Mouse (Mus musculus): ENCODE measurements around the gene Nek6. TPM values are rescaled to one million over a fixed set of nuclear protein-coding genes. Genes with fewer than 3 reads are reported as not detected.

Gene Nek6
- polyA plus RNA-seq, 1 experiment from 2014 or later, result 72.9 TPM

DNA sequence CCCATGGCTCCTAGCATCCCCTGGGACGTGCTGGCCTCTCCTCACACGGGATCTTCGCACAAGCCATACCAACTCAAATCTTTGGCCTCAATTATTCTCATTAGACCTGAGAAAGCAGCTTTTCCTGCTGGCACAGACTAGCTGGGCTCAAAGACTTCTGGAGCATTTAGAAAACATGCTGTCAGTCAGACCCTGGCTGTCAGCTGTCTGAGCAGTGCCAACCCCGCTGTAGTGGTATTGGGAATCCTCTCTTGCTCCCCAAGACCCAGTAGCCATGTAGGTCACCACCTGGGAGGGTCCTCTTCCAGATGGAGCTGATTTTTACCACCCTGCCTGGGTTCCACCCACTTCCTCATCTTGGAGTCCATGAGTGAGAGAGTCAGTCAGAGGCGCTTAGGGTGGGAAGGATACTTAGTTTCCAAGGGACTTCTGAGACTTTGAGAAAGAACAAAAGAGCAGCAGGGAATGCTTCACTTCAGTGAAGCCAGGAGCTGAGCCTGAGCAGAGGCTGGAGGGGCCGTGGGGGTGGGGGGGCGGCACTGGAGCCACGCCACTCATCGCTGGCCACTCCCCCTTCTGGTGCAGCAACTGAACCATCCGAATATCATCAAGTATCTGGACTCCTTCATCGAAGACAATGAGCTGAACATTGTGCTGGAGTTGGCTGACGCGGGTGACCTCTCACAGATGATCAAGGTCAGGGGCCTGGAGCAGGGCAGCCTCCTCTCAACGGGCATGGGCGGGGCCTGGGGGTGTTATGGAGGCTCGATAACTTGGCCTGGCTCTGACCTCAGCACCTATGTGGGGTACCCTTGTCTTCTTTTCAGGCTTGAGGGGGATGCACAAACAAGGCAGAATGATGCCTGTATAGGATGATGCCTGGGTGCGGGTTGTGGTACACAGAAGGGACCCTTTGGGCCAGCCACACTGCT lies 49.1 kb downstream of the Nek6 start:
- Histone ChIP-seq H3K4me2 (replicated peaks) (no peak overlapping the region), H3K9ac (replicated peaks) (no peak overlapping the region), H3K4me1 (replicated peaks) (peaks cover 14% of the 10 kb centered on the region), H3K36me3 (peaks cover 15% of the 10 kb centered on the region; the same call in 1 of the 2 replicates), H3K27ac (no peak overlapping the region), H3K27me3 (no peaks in the 10 kb centered on the region), H3K4me3 (replicated peaks) (no peak overlapping the region), H3K9me3 (no peaks in the 10 kb centered on the region)
- 0 out of 2 replicates have a peak, but pooled peaks have one; percentile 40 for ATAC-seq
- WGBS, result 34% methylated on average over 17 of the region's 17 CpGs

DNA sequence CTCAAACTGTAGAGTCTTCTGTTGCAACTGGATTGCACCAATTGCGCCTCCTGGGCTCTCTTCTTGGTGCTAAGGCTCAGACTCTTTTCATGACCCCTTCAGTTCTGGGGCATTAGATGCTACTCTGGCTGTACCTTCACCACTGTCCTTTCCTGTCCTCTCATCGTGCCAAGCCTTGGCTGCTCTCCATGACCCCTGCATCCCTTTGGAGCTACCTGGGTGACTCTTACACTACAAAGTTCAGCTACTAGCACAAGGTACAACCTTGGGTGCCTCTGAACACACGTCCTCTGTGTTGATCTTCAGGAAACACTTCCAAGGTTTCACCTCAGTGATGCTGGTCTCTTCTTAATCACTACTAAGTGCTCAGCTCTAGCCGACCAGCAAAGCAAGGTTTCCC lies 51.2 kb downstream of the Nek6 start:
- 97% methylated on average over 4 of the region's 4 CpGs for WGBS

DNA sequence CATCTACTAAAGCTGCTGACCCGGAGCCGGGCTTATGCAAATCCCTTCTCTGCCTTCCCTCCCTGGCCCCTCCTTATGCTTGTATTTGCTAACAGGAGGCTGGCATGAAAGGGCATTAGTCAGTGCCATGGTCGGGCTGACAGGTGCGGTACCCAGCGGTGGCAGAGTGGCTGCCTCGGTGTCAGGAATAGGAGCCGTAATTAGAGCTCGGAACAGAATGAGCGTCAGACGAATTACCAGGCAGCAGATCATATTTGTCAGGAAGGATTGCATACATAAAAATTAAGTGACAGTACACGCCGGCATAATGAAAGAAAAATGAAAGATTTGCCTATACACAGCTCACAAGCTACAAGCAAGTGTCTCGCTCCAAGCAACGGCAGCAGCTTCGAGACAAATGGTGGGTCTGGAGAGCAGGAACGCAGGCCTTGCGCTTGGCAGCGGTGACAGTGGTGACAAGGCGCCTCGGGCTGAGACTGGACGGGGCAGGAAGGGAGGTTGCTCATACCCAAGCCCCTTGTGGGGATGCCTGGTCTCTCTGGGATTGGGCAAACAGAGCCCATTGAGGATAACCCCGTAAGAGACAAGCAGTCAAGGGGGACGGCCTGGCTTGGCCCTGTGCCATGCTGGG lies 60.6 kb downstream of the Nek6 start:
- Histone ChIP-seq H3K27me3 (no peaks in the 10 kb centered on the region), H3K9ac (replicated peaks) (no peak overlapping the region), H3K4me1 (replicated peaks) (peaks cover 21% of the 10 kb centered on the region), H3K9me3 (no peaks in the 10 kb centered on the region), H3K36me3 (peaks cover 29% of the 10 kb centered on the region), H3K27ac (peak overlapping the region; percentile 56), H3K4me3 (replicated peaks) (no peak overlapping the region), H3K4me2 (replicated peaks) (no peak overlapping the region)
- WGBS, result 76% methylated on average over 23 of the region's 23 CpGs
- ATAC-seq, result peak; percentile 48

More for the DNA sequence above, 51.2 kb downstream of the Nek6 start:
- Histone ChIP-seq H3K9ac (replicated peaks) (no peak overlapping the region), H3K4me1 (replicated peaks) (peaks cover 18% of the 10 kb centered on the region), H3K9me3 (no peaks in the 10 kb centered on the region), H3K4me3 (replicated peaks) (no peak overlapping the region), H3K27me3 (no peaks in the 10 kb centered on the region), H3K4me2 (replicated peaks) (no peak overlapping the region), H3K27ac (no peak overlapping the region), H3K36me3 (peaks cover 15% of the 10 kb centered on the region; the same call in 1 of the 2 replicates)
- no peak for ATAC-seq

DNA sequence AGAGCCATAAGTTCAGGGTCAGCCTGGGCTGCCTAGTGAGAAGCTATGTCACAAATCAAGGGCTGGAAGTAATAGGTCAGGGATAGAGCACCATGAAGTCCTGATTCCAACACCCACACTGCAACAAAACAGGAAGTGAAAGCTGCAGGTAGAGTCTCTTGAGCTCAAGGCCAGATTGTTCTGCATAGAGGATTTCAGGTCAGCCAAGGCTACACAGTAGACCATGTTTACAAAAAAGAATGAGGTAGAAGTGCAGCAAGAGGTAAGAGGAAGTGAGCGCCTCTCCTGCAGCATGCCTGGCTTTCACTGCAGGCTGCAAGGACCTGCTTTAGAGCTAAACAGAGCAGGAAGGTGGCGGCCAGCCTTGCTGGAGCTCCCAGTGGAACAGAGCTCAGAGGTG lies 63.3 kb downstream of the Nek6 start:
- peaks cover 18% of the 10 kb centered on the region for H3K36me3 ChIP-seq
- H3K4me3 ChIP-seq (replicated peaks), result no peak overlapping the region
- WGBS, result 93% methylated on average over 2 of the region's 2 CpGs
- no peak overlapping the region for H3K4me2 ChIP-seq (replicated peaks)
- no peaks in the 10 kb centered on the region for H3K27me3 ChIP-seq
- H3K4me1 ChIP-seq (replicated peaks), result peaks cover 33% of the 10 kb centered on the region
- H3K9ac ChIP-seq (replicated peaks), result no peak overlapping the region
- no peak overlapping the region for H3K27ac ChIP-seq
- ATAC-seq, result no peak
- no peaks in the 10 kb centered on the region for H3K9me3 ChIP-seq

DNA sequence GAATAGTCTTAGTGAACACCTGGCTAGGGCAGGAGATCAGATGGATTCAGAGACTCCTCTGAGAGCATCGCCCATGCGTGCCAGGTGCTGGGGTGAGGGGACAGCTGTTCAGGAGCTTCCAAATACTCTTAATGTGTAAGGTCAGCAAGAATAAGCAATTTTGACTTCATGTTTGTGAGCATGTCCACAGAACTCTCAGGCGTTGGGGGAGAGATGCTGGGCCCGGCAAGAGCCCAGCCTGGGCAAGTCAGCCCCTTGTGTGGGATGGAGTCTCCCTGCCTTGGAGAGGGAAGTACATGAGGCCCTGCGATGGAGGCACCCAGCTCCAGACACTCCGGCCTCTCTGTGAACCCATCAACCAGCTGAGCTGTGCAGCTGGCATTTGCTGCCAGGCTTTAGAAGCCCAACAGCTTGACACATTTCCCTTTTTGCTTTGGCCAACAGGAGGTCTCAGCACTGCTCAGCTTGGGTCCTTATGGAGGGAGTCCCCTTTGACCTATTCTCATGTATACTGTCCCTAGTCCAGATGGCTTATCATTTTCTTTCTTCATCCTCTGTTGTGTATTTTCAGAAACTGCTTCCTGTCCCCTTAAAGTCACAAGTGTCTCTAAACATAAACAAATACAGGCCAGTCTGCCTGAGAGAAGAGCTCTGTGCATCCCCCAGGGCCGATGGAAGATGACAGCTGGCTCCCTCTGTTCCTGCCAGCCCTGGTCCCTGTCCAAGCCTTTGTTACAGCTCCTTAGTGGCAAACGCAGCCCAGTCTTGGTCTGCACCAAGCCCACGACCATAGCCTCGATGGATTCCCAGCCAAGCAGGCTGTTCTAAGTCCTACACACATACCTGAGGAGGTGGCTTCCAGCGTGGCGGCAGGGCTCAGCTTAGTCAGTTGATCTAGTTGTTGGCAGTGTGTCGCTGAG lies 67.4 kb downstream of the Nek6 start:
- peaks cover 38% of the 10 kb centered on the region for H3K4me1 ChIP-seq (replicated peaks)
- 60% methylated on average over 13 of the region's 13 CpGs for WGBS
- H3K9ac ChIP-seq (replicated peaks), result no peak overlapping the region; the same call in 1 of the 2 replicates

DNA sequence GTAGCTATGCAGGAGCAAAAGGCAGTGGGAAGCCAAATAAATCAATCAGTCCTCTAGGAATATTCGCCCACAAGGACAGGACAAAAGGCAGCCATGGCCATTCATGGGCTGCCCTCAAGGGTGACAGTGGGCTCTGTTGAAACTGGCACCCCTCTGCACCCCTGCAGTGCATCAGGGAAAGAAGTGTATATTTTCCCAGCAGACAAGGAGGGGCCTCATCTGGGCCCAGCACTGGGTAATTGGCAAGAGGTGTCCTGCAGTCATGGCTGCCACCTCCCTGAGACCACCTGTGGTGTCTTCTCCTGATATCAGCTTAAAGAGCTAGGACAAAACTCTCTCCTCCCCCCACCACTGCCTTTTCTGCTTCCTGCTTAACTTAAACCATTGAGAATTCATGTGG lies 68.1 kb downstream of the Nek6 start:
- WGBS, result 57% methylated on average over 1 of the region's 1 CpGs
- H3K4me1 ChIP-seq (replicated peaks), result peaks cover 45% of the 10 kb centered on the region
- no peaks in the 10 kb centered on the region for H3K27me3 ChIP-seq
- H3K9ac ChIP-seq (replicated peaks), result no peak overlapping the region; the same call in 1 of the 2 replicates
- H3K4me2 ChIP-seq (replicated peaks), result no peak overlapping the region
- H3K27ac ChIP-seq, result peak overlapping the region; percentile 56
- ATAC-seq, result no peak; the same call in 1 of the 2 replicates
- no peak overlapping the region for H3K4me3 ChIP-seq (replicated peaks)
- H3K36me3 ChIP-seq, result peaks cover 6% of the 10 kb centered on the region; the same call in 1 of the 2 replicates
- no peaks in the 10 kb centered on the region for H3K9me3 ChIP-seq

More for the DNA sequence above, 67.4 kb downstream of the Nek6 start:
- Histone ChIP-seq H3K9me3 (no peaks in the 10 kb centered on the region), H3K4me3 (replicated peaks) (no peak overlapping the region), H3K36me3 (peaks cover 6% of the 10 kb centered on the region; the same call in 1 of the 2 replicates), H3K27me3 (no peaks in the 10 kb centered on the region), H3K27ac (peak overlapping the region; percentile 56), H3K4me2 (replicated peaks) (no peak overlapping the region)
- peak; percentile 61 for ATAC-seq

GRCm38 (mm10) chr2:38583982-38584381 lies 72.5 kb downstream of the Nek6 start:
- H3K27ac ChIP-seq, result peak overlapping the region; percentile 91
- H3K27me3 ChIP-seq, result no peaks in the 10 kb centered on the region
- 70% methylated on average over 2 of the region's 2 CpGs for WGBS
- H3K36me3 ChIP-seq, result peaks cover 21% of the 10 kb centered on the region
- H3K4me3 ChIP-seq (replicated peaks), result no peak overlapping the region
- ATAC-seq, result no peak
- no peak overlapping the region for H3K4me2 ChIP-seq (replicated peaks)
- peaks cover 66% of the 10 kb centered on the region for H3K4me1 ChIP-seq (replicated peaks)
- H3K9ac ChIP-seq (replicated peaks), result no peak overlapping the region
- no peaks in the 10 kb centered on the region for H3K9me3 ChIP-seq

- H3K4me1 ChIP-seq (replicated peaks), result peaks cover 59% of the 10 kb centered on the region
- peak; percentile 85 for ATAC-seq
- peak overlapping the region; percentile 27 for H3K4me2 ChIP-seq (replicated peaks)
- H3K27ac ChIP-seq, result peak overlapping the region; percentile 91
- H3K9me3 ChIP-seq, result no peaks in the 10 kb centered on the region
- H3K9ac ChIP-seq (replicated peaks), result no peak overlapping the region
- no peak overlapping the region for H3K4me3 ChIP-seq (replicated peaks)
- H3K36me3 ChIP-seq, result peaks cover 29% of the 10 kb centered on the region
- 7% methylated on average over 13 of the region's 13 CpGs for WGBS
- H3K27me3 ChIP-seq, result no peaks in the 10 kb centered on the region
Measured at GRCm38 (mm10) chr2:38584514-38585378, 73.3 kb downstream of the Nek6 start.

DNA sequence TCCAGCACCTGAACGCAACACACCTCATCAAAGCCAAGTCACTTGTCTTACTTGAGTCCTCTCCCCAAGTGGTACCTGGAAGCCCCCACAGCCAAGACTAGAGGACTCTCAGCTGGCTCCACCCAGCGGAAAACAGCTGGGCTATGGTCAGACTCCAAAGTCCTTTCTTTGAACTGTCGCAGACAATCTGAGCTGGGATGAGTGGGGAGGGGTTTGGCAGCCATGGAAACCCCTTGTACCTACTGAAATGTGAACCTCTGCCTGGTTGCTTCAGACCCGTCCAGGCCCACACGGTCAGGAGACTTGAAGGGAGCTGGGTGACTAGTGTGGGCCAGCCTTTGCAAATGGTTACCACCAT lies 73.9 kb downstream of the Nek6 start:
- peaks cover 35% of the 10 kb centered on the region for H3K36me3 ChIP-seq
- peak overlapping the region; percentile 91 for H3K27ac ChIP-seq
- H3K4me1 ChIP-seq (replicated peaks), result peaks cover 53% of the 10 kb centered on the region
- ATAC-seq, result peak; percentile 58
- no peaks in the 10 kb centered on the region for H3K9me3 ChIP-seq
- 0 out of 2 replicates have a peak overlapping the region, but pooled peaks have one; percentile 2 for H3K4me2 ChIP-seq (replicated peaks)
- H3K9ac ChIP-seq (replicated peaks), result no peak overlapping the region
- WGBS, result 7% methylated on average over 5 of the region's 5 CpGs
- no peaks in the 10 kb centered on the region for H3K27me3 ChIP-seq
- no peak overlapping the region for H3K4me3 ChIP-seq (replicated peaks)

DNA sequence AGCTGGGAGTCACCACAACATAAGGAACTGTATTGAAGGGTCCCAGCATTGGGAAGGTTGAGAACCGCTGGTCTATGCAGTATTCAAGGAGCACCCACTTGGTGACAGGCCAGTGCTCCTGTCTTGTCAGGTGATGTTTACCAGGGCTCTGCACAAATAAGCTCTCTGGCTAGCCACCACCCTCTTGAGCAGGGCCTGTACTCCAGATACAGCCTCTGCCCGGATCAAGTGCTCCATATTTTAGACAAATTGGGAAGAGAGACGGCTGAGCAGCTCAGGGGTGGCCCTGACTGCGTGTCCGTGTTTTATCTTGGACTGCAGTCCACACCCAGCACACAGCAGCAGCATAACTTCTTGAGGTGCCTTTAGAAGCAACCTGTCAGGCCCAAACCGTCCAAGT lies 75.3 kb downstream of the Nek6 start:
- 76% methylated on average over 6 of the region's 6 CpGs for WGBS
- H3K4me1 ChIP-seq (replicated peaks), result peaks cover 55% of the 10 kb centered on the region
- H3K27me3 ChIP-seq, result no peaks in the 10 kb centered on the region
- H3K9ac ChIP-seq (replicated peaks), result no peak overlapping the region
- no peak overlapping the region for H3K4me3 ChIP-seq (replicated peaks)
- H3K4me2 ChIP-seq (replicated peaks), result no peak overlapping the region
- H3K36me3 ChIP-seq, result peaks cover 36% of the 10 kb centered on the region
- no peak for ATAC-seq
- no peak overlapping the region for H3K27ac ChIP-seq
- no peaks in the 10 kb centered on the region for H3K9me3 ChIP-seq
